8 mouse cellular contexts compared by ENCODE assay signal in genomic region chr2:60963616-60964015, GRCm38 (mm10). TPM values are rescaled to one million over a fixed set of nuclear protein-coding genes. Genes with fewer than 3 reads are reported as not detected.
DNase-seq lines count a peak whose midpoint lies in the region; ATAC-seq lines count a peak whose summit lies in the region.

No protein-coding gene starts in this region.

- peak overlapping the region; percentile 88 to 96 for H3K4me3 ChIP-seq in heart, embryonic 14.5 days (ENCODE audit: control insufficient read depth in 1 of 2, insufficient read depth in 1 of 2, low read depth in 1 of 2, low read length in 2 of 2)
- H3K4me3 ChIP-seq in liver, embryonic 11.5 days (ENCODE audit: low read depth, low read length) = peak overlapping the region; percentile 67
- H3K4me3 ChIP-seq in neural tube, embryonic 13.5 days = peak overlapping the region; percentile 82

- H3K27me3 ChIP-seq in heart, embryonic 14.5 days (ENCODE audit: control insufficient read depth, insufficient read depth, low read length) = no peaks in the 10 kb centered on the region
- peaks cover 15% of the 10 kb centered on the region for H3K27me3 ChIP-seq in liver, embryonic 11.5 days (replicated peaks; ENCODE audit: control insufficient read depth, insufficient read depth, low read length)
- no peaks in the 10 kb centered on the region for H3K27me3 ChIP-seq in neural tube, embryonic 13.5 days

- H3K4me1 ChIP-seq in heart, embryonic 14.5 days (ENCODE audit: control insufficient read depth in 2 of 2, insufficient read depth in 2 of 2, low read length in 2 of 2) = peaks cover 4 to 16% of the 10 kb centered on the region in 2 experiments; a peak in 3 of 4 replicates
- H3K4me1 ChIP-seq in liver, embryonic 11.5 days (replicated peaks; ENCODE audit: control insufficient read depth, insufficient read depth, low read length) = peaks cover 2% of the 10 kb centered on the region; the same call in 1 of the 2 replicates
- H3K4me1 ChIP-seq in neural tube, embryonic 13.5 days (replicated peaks) = peaks cover 34% of the 10 kb centered on the region

- H3K9ac ChIP-seq in heart, embryonic 14.5 days (ENCODE audit: low read length) = peak overlapping the region; percentile 97
- peak overlapping the region; percentile 68 for H3K9ac ChIP-seq in liver, embryonic 11.5 days (ENCODE audit: low read depth, low read length)
- H3K9ac ChIP-seq in neural tube, embryonic 13.5 days = peak overlapping the region; percentile 93

- 5% methylated on average over 5 of the region's 5 CpGs for WGBS in heart, embryonic 14.5 days
- WGBS in liver, embryonic 11.5 days = 32% methylated on average over 5 of the region's 5 CpGs
- WGBS in neural tube, embryonic 13.5 days = 11% methylated on average over 5 of the region's 5 CpGs

- DNase-seq in gastrocnemius, postnatal 10 days = peak; percentile 14
- DNase-seq in gastrocnemius, adult 8-10 months (ENCODE audit: low spot score in 2 of 2) = no peak
- peak; percentile 66 for DNase-seq in Muller cell, postnatal 12 days (ENCODE audit: inconsistent ontology term)
- DNase-seq in liver, embryonic 11.5 days (ENCODE audit: low spot score) = no peak
- no peak for DNase-seq in layer of hippocampus, adult 9-10 months (ENCODE audit: low spot score)

- peak overlapping the region; percentile 97 to 98 for H3K27ac ChIP-seq in heart, embryonic 14.5 days (replicated peaks in 1 of 2; ENCODE audit: control insufficient read depth in 1 of 2, insufficient read depth in 1 of 2, low read depth in 2 of 2, low read length in 2 of 2)
- peak overlapping the region; percentile 81; the same call in 1 of the 2 replicates for H3K27ac ChIP-seq in liver, embryonic 11.5 days (ENCODE audit: low read depth, low read length)
- peak overlapping the region; percentile 96 for H3K27ac ChIP-seq in neural tube, embryonic 13.5 days (replicated peaks)

- peak overlapping the region; percentile 74 for H3K4me2 ChIP-seq in heart, embryonic 14.5 days (ENCODE audit: low read length)
- H3K4me2 ChIP-seq in liver, embryonic 11.5 days = peak overlapping the region; percentile 74
- H3K4me2 ChIP-seq in neural tube, embryonic 13.5 days = peak overlapping the region; percentile 71

- H3K36me3 ChIP-seq in heart, embryonic 14.5 days (ENCODE audit: control insufficient read depth, insufficient read depth, low read length) = peaks cover 4% of the 10 kb centered on the region; the same call in 1 of the 2 replicates
- no peaks in the 10 kb centered on the region for H3K36me3 ChIP-seq in liver, embryonic 11.5 days (ENCODE audit: control insufficient read depth, insufficient read depth, low read length)
- H3K36me3 ChIP-seq in neural tube, embryonic 13.5 days = no peaks in the 10 kb centered on the region

- H3K9me3 ChIP-seq in heart, embryonic 14.5 days (ENCODE audit: control insufficient read depth, low read length) = no peaks in the 10 kb centered on the region
- no peaks in the 10 kb centered on the region for H3K9me3 ChIP-seq in liver, embryonic 11.5 days (ENCODE audit: control insufficient read depth, low read length)
- H3K9me3 ChIP-seq in neural tube, embryonic 13.5 days = no peaks in the 10 kb centered on the region

- no peak for ATAC-seq in heart, embryonic 14.5 days (ENCODE audit: insufficient number of reproducible peaks, insufficient read depth, low FRiP score, low read depth)
- no peak for ATAC-seq in liver, embryonic 11.5 days (replicated peaks; ENCODE audit: low FRiP score)
- ATAC-seq in neural tube, embryonic 13.5 days (ENCODE audit: low read depth) = no peak
- ATAC-seq in monocyte, adult 5-6 weeks (replicated peaks; ENCODE audit: insufficient number of reproducible peaks, low FRiP score, low TSS enrichment, poor library complexity, severe bottlenecking) = no peak

RNA-seq across cellular contexts. Expression of gene Rbms1, which starts 0.6 kb away (rescaled TPM):
- total RNA-seq in gastrocnemius, postnatal 10 days (2021) = 10 to 100 TPM; 40.5 to 51.0 TPM
- total RNA-seq in gastrocnemius, adult 8-10 months (2022) = 10 to 100 TPM; 10.2 to 19.1 (median 16.0) TPM
- 79.7 and 84.8 TPM in 2 replicates for polyA plus RNA-seq in heart, embryonic 14.5 days (2014; fragmentation: Nextera tagmentation; extraction: Ambion mirVana)
- polyA plus RNA-seq in liver, embryonic 11.5 days (2014; fragmentation: Nextera tagmentation; extraction: Ambion mirVana) = 71.4 and 80.8 TPM in 2 replicates
- 72.0 and 81.1 TPM in 2 replicates for polyA plus RNA-seq in neural tube, embryonic 13.5 days (2015; fragmentation: Nextera tagmentation; extraction: Ambion mirVana)
- 91.2 to 110 TPM (median 106 TPM) in 3 replicates for total RNA-seq in monocyte, adult 5-6 weeks (2017)

Comparison
In these comparisons a context has a peak if more than half of its experiments do, and no peak if none do; other contexts are left out.
1. DNase-seq: peak in gastrocnemius, postnatal 10 days (single experiment) and Muller cell, postnatal 12 days (single experiment); none in gastrocnemius, adult 8-10 months (0 of 2), liver, embryonic 11.5 days (single experiment) and layer of hippocampus, adult 9-10 months (single experiment).
2. Peak in every context shown above with its lines, with median percentiles within 50 percentile points of each other: H3K27ac ChIP-seq, H3K4me2 ChIP-seq, H3K4me3 ChIP-seq and H3K9ac ChIP-seq.